Mouse (Mus musculus) cerebellum, adult 11 months (tissue): ENCODE measurements around the gene Ptprc.

Source experiments
- DNase-seq: peaks from one replicate; pipeline ENCODE4 v3.0.0; 2022

Ptprc gene

GRCm38 (mm10) chr1:138148844-138149243 is 26.7 kb downstream of the Ptprc start:
- DNase-seq = no peak

GRCm38 (mm10) chr1:138145571-138145970 is 29.9 kb downstream of the Ptprc start:
- DNase-seq = no peak

- no peak for DNase-seq
These were observed 30.4 kb downstream of the Ptprc start for GRCm38 (mm10) chr1:138145148-138145547.

GRCm38 (mm10) chr1:138144365-138144764 is 31.1 kb downstream of the Ptprc start:
- no peak for DNase-seq

GRCm38 (mm10) chr1:138140769-138141168 is 34.7 kb downstream of the Ptprc start:
- no peak for DNase-seq

GRCm38 (mm10) chr1:138137696-138138095 is 37.8 kb downstream of the Ptprc start:
- DNase-seq = no peak

- no peak for DNase-seq
These were observed 38.4 kb downstream of the Ptprc start for GRCm38 (mm10) chr1:138137024-138137577.

- DNase-seq = no peak
These were observed 39.1 kb downstream of the Ptprc start for GRCm38 (mm10) chr1:138136373-138136779.

- DNase-seq = no peak
These were observed 39.7 kb downstream of the Ptprc start for GRCm38 (mm10) chr1:138135637-138136372.

- DNase-seq = no peak
These were observed 40.4 kb downstream of the Ptprc start for GRCm38 (mm10) chr1:138135117-138135516.

GRCm38 (mm10) chr1:138134324-138134723 is 41.2 kb downstream of the Ptprc start:
- DNase-seq = no peak

GRCm38 (mm10) chr1:138131739-138132138 is 43.8 kb downstream of the Ptprc start:
- no peak for DNase-seq

- no peak for DNase-seq
These were observed 45.4 kb downstream of the Ptprc start for GRCm38 (mm10) chr1:138130145-138130544.

GRCm38 (mm10) chr1:138126843-138127242 is 48.7 kb downstream of the Ptprc start:
- DNase-seq = no peak

- DNase-seq = no peak
These were observed 50.2 kb downstream of the Ptprc start for GRCm38 (mm10) chr1:138125281-138125680.

GRCm38 (mm10) chr1:138123866-138124265 is 51.6 kb downstream of the Ptprc start:
- no peak for DNase-seq

GRCm38 (mm10) chr1:138119895-138120294 is 55.6 kb downstream of the Ptprc start:
- DNase-seq = no peak

GRCm38 (mm10) chr1:138093219-138093618 is 82.3 kb downstream of the Ptprc start:
- DNase-seq = no peak

- no peak for DNase-seq
These were observed 89.7 kb downstream of the Ptprc start for GRCm38 (mm10) chr1:138085810-138086209.

GRCm38 (mm10) chr1:138083707-138084106 is 91.8 kb downstream of the Ptprc start:
- DNase-seq = no peak

GRCm38 (mm10) chr1:138080308-138080707 is 95.2 kb downstream of the Ptprc start:
- DNase-seq = no peak

- DNase-seq = peak; percentile 63
These were observed 131.1 kb downstream of the Ptprc start for GRCm38 (mm10) chr1:138044196-138044945.

- DNase-seq = no peak
These were observed 135.0 kb downstream of the Ptprc start for GRCm38 (mm10) chr1:138040556-138040955.

GRCm38 (mm10) chr1:138039201-138039600 is 136.3 kb downstream of the Ptprc start:
- no peak for DNase-seq
